Mouse (Mus musculus) kidney, adult 11 months (tissue): ENCODE results near the gene Fank1.

Experiments
- DNase-seq: peaks from one replicate; pipeline ENCODE4 v3.0.0; 2022

Gene Fank1

DNA sequence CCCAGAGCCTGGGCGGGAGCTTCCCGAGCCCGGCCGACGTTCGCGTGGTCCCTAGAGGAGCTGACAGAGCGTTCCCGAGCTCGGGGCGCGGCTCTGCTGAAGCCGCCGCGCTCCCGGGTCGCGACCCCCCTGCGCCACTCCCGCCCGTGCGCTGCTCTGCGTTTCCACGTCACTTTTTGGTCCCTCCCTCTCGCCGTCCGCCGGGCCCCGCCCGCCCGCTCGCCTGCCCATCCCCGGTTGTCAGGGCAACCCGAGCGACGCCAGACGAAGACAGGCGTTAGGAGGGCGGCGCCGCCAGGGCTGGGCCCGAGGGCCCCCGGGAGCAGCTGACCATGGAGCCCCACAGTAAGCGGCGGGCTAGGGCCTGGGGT is at the start of gene Fank1:
Gene Fank1 (plus strand): TSS at position 236 of the 371 bp plus-strand sequence.
- peak; percentile 74 for DNase-seq

GRCm38 (mm10) chr7:133727027-133727426 is 49.6 kb upstream of the Fank1 start:
- no peak for DNase-seq

DNA sequence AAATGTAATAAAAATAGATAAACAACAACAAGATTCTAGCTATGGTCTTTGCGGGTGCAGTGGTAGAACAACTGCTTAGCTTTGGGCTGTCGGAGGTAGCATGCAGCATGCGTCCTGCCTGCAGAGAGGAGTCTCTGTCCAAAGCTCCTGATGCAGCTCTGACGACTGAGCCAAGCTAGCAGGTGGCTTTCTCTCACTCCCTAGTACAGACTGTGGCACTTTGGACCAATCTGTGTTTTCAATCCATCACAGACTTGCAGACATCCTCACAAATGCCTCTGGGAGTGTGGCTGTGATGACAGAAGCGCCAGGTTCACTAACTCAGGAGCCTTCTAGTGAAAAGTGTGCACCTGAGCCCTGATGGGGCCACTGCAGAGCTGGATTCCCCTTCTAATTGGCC is 47.3 kb upstream of the Fank1 start:
- DNase-seq = no peak

GRCm38 (mm10) chr7:133730324-133731191 is 46.1 kb upstream of the Fank1 start:
- no peak for DNase-seq

DNA sequence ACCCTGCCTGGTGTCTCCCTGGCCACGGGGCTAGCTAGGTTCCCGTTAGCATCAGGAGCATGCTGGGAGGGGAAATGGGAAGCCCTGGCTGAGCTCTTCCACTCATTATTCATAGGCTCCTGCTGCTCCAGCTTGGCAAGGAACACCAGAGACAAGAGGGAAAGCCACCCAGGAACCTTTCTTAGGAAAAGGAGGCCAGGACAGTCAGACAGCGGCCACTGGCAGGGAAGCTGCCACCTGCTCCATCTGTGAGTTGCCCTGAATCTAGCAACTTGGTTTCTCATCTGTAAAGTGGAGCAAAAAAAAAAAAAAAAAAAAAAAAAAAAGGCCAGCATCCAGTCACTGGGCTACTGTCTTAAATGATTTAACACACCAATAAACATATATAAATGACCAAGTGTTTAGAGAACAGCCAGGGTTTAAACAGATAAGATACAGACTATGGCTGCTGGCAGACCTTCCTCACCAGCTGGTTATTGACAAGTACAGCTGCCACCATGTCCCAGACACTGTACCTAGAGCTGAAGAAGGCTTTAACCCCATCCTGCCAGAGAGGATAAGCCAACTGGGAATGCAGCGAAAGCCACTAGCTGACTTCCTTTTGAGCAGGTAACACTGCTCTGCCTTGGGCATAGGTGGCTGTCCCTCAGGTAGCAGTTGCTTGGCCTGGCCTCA is 44.6 kb upstream of the Fank1 start:
- no peak for DNase-seq

DNA sequence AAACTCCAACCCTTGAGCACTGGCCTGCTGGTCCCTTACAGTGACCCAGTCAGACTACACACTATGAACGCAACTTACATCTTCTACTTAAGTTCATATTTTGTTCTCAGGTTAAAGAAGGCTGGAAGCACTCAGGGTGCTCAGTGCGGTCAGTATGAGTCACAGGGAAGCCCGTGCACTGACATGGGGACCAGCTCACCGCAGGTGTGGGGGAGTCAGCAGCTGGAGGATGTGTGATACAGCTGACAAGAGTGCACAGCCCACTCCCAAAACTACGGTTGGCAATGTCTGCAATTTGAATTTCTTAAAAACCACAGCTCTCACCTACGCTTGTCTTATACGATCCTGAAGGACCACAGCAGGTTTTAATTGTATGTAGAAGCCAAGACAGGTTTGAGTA is 36.1 kb upstream of the Fank1 start:
- DNase-seq = no peak

- DNase-seq = no peak
These were observed 33.9 kb upstream of the Fank1 start for GRCm38 (mm10) chr7:133742530-133743325.

GRCm38 (mm10) chr7:133743611-133744010 is 33.0 kb upstream of the Fank1 start:
- no peak for DNase-seq

- no peak for DNase-seq
These were observed 32.5 kb upstream of the Fank1 start for GRCm38 (mm10) chr7:133744209-133744608.

GRCm38 (mm10) chr7:133744701-133745100 is 32.0 kb upstream of the Fank1 start:
- no peak for DNase-seq

DNA sequence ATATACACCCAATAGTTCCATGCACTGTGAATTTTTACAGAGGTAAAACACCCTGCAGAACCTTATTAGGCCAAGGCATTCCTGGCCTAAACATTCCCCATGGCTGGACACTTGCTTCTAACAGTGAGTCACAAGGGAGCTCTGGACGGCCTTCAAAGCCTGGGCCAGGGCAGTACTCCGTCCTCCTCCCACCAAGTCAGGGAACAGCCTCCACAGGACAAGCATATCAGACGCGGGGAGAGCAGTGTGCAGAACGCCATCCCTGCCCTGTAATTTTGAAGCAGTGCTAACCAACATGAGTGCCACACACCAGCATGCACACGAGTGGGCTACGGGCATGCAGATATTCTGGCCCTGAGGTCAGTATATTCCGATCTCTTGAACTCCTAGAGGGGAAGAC is 29.3 kb upstream of the Fank1 start:
- no peak for DNase-seq

DNA sequence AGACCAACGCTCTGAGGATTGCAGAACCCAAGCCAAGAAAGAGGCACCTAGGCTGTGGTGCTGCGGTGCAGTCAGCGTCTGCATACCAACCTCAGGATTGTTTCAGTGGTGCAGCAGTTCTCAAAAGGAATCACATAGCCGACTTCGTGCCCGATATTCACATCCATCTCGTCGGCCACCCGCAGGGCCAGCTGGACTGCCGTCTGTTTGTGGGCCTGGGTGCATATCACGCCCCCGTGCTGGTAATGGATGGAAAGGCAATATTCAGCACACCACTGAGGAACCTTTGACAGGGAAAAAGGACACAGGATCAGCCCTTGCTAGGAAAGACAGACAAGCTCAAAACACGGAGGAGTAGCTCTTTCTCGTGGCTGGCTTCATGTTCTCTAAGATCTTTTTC is 27.9 kb upstream of the Fank1 start:
- no peak for DNase-seq

DNA sequence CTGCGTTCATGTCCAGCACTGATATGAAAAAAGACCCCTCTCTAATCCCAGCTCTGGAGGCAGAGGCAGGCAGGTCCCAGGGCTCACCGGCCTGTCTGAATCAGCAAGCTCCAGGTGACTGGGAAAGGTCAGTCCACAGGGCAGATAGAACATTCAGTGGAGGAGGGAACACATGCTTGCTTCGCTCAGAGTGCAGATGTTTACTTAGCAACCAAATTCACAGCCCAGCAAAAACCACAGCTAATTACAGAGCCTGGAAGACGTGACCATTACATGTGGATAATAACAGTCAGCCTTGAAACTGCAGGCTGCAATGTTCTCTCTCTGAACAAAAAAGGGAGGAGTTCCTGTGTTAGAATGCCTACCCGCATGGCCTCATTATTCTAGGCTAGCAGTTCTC is 26.0 kb upstream of the Fank1 start:
- peak; percentile 22 for DNase-seq

DNA sequence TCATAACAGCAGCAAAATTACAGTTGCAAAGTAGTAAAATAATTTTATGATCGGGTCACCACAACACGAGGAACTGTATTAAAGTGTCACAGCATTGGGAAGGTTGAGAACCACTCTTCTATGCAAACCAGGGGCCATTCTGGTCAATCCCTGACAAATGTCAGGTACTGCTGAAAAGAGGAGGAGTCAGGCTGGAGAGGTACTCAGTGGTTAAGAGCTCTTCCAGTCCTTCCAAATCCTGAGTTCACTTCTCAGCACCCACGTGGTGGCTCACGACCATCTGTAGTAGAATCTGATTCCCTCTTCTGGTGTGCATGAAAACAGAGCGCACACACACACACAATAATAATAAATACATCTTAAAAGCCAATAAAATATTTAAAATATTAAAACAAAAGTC is 25.5 kb upstream of the Fank1 start:
- DNase-seq = no peak

DNA sequence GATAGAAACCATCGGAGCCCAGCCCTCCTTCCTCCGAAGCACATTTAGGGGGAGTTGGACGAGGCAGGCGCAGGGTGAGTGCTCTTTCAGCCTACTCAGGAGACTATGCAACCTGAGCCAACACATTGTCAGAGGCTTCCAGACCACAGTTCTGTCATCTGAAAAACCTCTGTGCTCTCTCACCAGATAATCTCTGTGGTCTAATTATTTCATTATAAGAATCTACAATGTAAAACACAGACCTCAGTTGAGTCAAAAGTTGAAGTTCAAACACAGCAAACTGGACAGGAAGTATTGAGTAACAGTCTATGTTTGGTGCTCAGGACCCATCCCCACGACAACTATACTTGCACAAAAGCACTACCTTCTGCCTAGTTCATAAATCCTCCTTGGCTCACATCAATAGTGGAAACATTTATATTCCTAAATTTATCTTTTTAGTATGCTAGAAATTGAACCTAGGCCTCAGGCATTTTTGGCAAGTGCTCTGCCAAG is 18.7 kb upstream of the Fank1 start:
- no peak for DNase-seq

- no peak for DNase-seq
These were observed 17.9 kb upstream of the Fank1 start for GRCm38 (mm10) chr7:133758716-133759115.

GRCm38 (mm10) chr7:133759611-133760353 is 16.9 kb upstream of the Fank1 start:
- DNase-seq = peak; percentile 33

GRCm38 (mm10) chr7:133762696-133763095 is 14.0 kb upstream of the Fank1 start:
- DNase-seq = no peak

- DNase-seq = no peak
These were observed 12.2 kb upstream of the Fank1 start for GRCm38 (mm10) chr7:133764425-133764824.

GRCm38 (mm10) chr7:133765240-133765848 is 11.3 kb upstream of the Fank1 start:
- DNase-seq = no peak

DNA sequence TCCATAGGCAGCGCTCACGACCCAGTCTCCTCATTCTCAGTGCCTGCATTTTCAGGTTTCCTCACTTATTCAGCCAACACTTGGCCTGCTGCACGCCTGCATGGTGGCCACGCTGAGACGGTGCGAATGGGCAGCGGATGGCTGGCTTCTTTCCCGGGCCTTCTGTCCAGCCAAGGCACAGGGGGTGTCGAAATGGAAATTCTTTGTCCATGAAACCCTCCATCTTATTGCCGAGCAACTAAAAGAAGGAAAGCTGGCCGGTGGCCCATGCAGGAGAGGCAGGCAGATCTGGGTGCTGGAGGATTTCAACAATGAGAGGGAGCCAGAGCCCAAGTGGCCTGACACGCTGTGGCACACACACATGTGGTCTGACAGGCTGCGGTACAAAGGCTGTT is 10.8 kb upstream of the Fank1 start:
- DNase-seq = no peak

DNA sequence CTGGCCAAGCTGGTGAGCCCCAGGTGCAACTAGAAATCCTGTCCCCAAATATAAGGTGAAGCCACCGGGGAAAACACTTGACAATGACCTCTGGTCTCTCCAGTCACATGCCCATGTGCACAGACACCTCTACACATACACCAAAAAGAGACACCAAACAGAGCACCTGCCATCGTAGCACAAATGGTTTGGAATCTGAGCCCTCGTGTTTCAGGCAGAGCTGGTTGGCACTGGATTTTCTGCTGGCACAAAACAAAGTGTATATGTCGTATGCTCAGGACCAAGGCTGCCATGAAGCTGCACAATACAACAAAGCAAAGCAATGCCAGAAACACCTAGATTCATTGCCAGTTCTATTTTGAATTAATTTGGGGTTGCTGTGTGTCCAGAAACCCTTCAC is 8.6 kb upstream of the Fank1 start:
- no peak for DNase-seq
